Mouse (Mus musculus): ENCODE results near the gene Nmnat2. TPM values are rescaled to one million over a fixed set of nuclear protein-coding genes. Genes with fewer than 3 reads are reported as not detected.

The Nmnat2 gene
- total and polyA plus RNA-seq, 2 experiments, result 0.18 to 0.23 TPM

DNA sequence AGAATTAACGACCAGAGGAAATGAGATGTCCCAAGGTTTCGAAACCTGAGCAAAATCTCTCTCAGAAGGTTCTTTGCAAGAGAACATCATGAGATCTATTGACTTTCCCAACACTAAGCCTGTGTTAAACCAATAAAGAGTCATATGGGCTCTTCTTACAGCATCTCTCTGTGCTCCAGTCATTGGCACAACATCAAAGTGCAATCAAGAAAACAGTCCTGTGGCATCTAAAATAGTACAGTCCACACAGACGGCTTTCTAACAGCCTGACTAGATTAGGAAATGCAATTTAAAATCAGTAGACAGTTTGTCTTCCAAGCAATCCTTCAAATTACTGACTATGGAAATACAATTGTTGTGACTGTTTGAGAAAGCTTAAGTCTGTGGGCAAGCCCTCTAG is 32.2 kb downstream of the Nmnat2 start:
- H3K79me2 ChIP-seq (ENCODE audit: control insufficient read depth, insufficient read depth, low read length), result no peaks in the 10 kb centered on the region
- H3K36me3 ChIP-seq (ENCODE audit: control insufficient read depth, insufficient read depth, low read length), result no peaks in the 10 kb centered on the region
- WGBS, result 53% methylated on average over 3 of the region's 3 CpGs
- TF ChIP-seq POLR2A (IDR thresholded peaks at IDR 0.05; ENCODE audit: extremely low read depth, insufficient read depth, low read length) (no peak), CTCF (IDR thresholded peaks at IDR 0.05; ENCODE audit: low read depth, low read length) (no peak)
- no peaks in the 10 kb centered on the region for H3K27me3 ChIP-seq (ENCODE audit: control insufficient read depth, insufficient read depth, low read length)
- no peak overlapping the region for H3K27ac ChIP-seq (replicated peaks; ENCODE audit: insufficient read depth, low read depth, low read length)
- DNase-seq (ENCODE audit: extremely low read depth, low read depth, low spot score), result no peak
- no peak overlapping the region for H3K9ac ChIP-seq (ENCODE audit: low read depth, low read length)
- H3K4me3 ChIP-seq (ENCODE audit: insufficient read depth, low read depth, low read length), result no peak overlapping the region
- H3K4me1 ChIP-seq (ENCODE audit: control insufficient read depth, insufficient read depth, low read length), result no peaks in the 10 kb centered on the region

DNA sequence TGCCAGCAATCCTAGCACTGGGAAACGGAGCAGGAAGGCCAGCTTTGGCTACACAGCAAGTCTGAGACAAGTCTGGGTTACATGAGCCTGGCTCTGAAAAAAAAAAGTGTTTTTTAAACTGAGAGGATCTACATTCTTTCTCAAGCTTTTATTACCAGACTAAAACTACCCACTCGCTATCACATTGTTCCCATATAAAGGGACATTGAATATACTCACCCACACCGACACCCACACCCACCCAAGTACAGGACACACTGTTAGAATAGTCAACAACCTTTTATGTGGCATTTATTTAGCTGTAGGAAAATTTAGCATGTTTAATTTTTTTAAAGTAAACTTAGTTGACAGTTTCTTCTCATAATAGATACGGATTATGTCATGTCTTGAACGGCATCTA is 35.3 kb downstream of the Nmnat2 start:
- Histone ChIP-seq H3K36me3 (ENCODE audit: control insufficient read depth, insufficient read depth, low read length) (no peaks in the 10 kb centered on the region), H3K4me3 (ENCODE audit: insufficient read depth, low read depth, low read length) (no peak overlapping the region), H3K9ac (ENCODE audit: low read depth, low read length) (no peak overlapping the region), H3K27me3 (ENCODE audit: control insufficient read depth, insufficient read depth, low read length) (no peaks in the 10 kb centered on the region; the same call in 1 of the 2 replicates), H3K79me2 (ENCODE audit: control insufficient read depth, insufficient read depth, low read length) (no peaks in the 10 kb centered on the region), H3K4me1 (ENCODE audit: control insufficient read depth, insufficient read depth, low read length) (no peaks in the 10 kb centered on the region), H3K27ac (replicated peaks; ENCODE audit: insufficient read depth, low read depth, low read length) (no peak overlapping the region)
- WGBS, result 94% methylated on average over 5 of the region's 5 CpGs
- TF ChIP-seq POLR2A (IDR thresholded peaks at IDR 0.05; ENCODE audit: extremely low read depth, insufficient read depth, low read length) (no peak), CTCF (IDR thresholded peaks at IDR 0.05; ENCODE audit: low read depth, low read length) (no peak)
- no peak for DNase-seq (ENCODE audit: extremely low read depth, low read depth, low spot score)

DNA sequence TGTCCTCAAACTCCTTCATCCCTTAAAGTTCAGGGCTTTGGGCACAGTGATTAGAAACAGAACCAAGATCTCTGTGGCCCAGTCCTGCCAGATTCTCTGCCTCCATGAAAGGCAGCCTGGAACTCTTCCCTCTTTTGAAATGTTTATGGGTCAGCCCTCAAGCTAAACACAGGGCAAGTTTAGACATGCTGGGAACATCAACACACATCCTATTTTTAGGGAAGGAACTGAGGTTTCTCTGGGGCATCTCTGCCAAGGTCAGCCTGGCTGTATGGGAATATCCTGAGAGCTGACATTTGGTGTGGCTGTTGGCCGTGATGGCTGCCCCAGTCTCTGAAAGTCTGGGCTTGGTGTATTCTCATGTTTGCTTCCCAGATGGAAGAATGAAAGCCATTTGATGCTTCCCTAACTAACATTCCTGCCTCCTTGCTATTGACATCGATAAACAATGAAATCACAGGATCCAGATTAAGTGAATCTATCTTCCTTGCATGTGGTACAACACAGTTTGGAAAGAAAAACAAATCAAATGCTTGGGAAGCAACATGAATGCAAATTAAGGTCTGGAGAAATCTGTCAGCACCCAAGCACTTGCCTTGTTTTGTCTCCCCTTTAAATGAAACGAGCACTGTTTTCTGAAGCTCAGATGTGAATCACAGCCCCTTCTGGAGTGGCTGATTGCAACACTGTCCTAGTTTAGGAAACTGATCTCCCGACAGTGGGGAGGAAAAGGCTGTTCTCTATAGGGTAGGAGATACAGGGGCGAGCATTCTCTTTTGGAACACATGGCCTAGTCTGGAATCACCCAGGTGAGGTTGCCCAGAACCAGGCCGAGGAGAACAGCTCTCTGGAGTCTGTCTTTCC is 37.7 kb downstream of the Nmnat2 start:
- H3K27me3 ChIP-seq (ENCODE audit: control insufficient read depth, insufficient read depth, low read length), result no peaks in the 10 kb centered on the region; the same call in 1 of the 2 replicates
- H3K36me3 ChIP-seq (ENCODE audit: control insufficient read depth, insufficient read depth, low read length), result no peaks in the 10 kb centered on the region
- no peak overlapping the region for H3K4me3 ChIP-seq (ENCODE audit: insufficient read depth, low read depth, low read length)
- H3K79me2 ChIP-seq (ENCODE audit: control insufficient read depth, insufficient read depth, low read length), result no peaks in the 10 kb centered on the region
- TF ChIP-seq CTCF (IDR thresholded peaks at IDR 0.05; ENCODE audit: low read depth, low read length) (no peak), POLR2A (IDR thresholded peaks at IDR 0.05; ENCODE audit: extremely low read depth, insufficient read depth, low read length) (no peak)
- H3K4me1 ChIP-seq (ENCODE audit: control insufficient read depth, insufficient read depth, low read length), result no peaks in the 10 kb centered on the region
- H3K27ac ChIP-seq (replicated peaks; ENCODE audit: insufficient read depth, low read depth, low read length), result no peak overlapping the region
- peak; percentile 16 for DNase-seq (ENCODE audit: extremely low read depth, low read depth, low spot score)
- 49% methylated on average over 6 of the region's 6 CpGs for WGBS
- H3K9ac ChIP-seq (ENCODE audit: low read depth, low read length), result no peak overlapping the region

DNA sequence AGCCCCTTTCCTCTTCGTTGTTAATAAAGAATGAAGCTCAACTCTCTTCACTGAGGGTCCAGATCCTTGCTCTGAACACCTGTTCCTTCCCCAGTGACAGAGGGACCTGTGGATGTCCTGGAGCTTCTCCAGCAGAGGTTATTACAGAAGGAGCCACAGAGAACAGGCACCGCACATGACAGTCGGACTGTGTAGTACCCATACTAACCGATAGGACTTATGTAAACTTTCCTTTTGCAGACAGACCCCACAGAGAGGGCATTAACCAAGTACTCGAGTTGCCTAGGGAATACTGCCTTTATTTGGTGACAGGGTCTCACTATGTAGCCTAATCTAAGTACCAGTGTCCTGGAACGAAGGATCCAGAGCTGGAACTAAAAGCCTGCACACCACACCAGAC is 39.0 kb downstream of the Nmnat2 start:
- Histone ChIP-seq H3K27ac (replicated peaks; ENCODE audit: insufficient read depth, low read depth, low read length) (no peak overlapping the region), H3K9ac (ENCODE audit: low read depth, low read length) (no peak overlapping the region), H3K27me3 (ENCODE audit: control insufficient read depth, insufficient read depth, low read length) (no peaks in the 10 kb centered on the region; the same call in 1 of the 2 replicates), H3K79me2 (ENCODE audit: control insufficient read depth, insufficient read depth, low read length) (no peaks in the 10 kb centered on the region), H3K36me3 (ENCODE audit: control insufficient read depth, insufficient read depth, low read length) (no peaks in the 10 kb centered on the region), H3K4me3 (ENCODE audit: insufficient read depth, low read depth, low read length) (no peak overlapping the region), H3K4me1 (ENCODE audit: control insufficient read depth, insufficient read depth, low read length) (no peaks in the 10 kb centered on the region)
- TF ChIP-seq CTCF (IDR thresholded peaks at IDR 0.05; ENCODE audit: low read depth, low read length), result no peak
- TF ChIP-seq POLR2A (IDR thresholded peaks at IDR 0.05; ENCODE audit: extremely low read depth, insufficient read depth, low read length), result no peak
- 79% methylated on average over 6 of the region's 6 CpGs for WGBS
- DNase-seq (ENCODE audit: extremely low read depth, low read depth, low spot score), result no peak

DNA sequence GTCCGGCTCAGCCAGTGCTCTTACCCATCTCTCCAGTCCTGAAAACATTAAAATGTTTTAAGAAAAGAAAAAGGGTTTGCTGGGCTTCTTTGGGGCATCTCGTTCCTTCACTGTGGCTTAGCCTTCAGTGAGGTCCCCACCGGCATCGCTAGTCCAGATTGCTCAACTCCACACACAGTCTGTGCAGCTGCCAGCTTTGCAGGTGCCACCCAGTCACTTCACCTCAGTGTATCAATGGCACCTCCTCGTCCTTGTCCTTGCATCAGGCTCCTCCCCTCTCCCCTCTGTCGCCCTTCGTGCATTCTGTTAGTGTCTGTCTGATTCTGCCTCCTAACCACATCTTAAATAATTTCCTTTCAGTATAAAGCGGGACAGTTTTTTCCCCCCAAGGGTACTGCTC is 45.2 kb downstream of the Nmnat2 start:
- H3K9ac ChIP-seq (ENCODE audit: low read depth, low read length), result no peak overlapping the region
- no peak overlapping the region for H3K27ac ChIP-seq (replicated peaks; ENCODE audit: insufficient read depth, low read depth, low read length)
- H3K4me1 ChIP-seq (ENCODE audit: control insufficient read depth, insufficient read depth, low read length), result no peaks in the 10 kb centered on the region
- 70% methylated on average over 8 of the region's 8 CpGs for WGBS
- 0 out of 2 replicates have a peak, but pooled peaks cover 3% of the 10 kb centered on the region for H3K27me3 ChIP-seq (ENCODE audit: control insufficient read depth, insufficient read depth, low read length)
- TF ChIP-seq POLR2A (IDR thresholded peaks at IDR 0.05; ENCODE audit: extremely low read depth, insufficient read depth, low read length), result no peak
- TF ChIP-seq CTCF (IDR thresholded peaks at IDR 0.05; ENCODE audit: low read depth, low read length), result no peak
- H3K79me2 ChIP-seq (ENCODE audit: control insufficient read depth, insufficient read depth, low read length), result no peaks in the 10 kb centered on the region
- no peak for DNase-seq (ENCODE audit: extremely low read depth, low read depth, low spot score)
- no peaks in the 10 kb centered on the region for H3K36me3 ChIP-seq (ENCODE audit: control insufficient read depth, insufficient read depth, low read length)
- H3K4me3 ChIP-seq (ENCODE audit: insufficient read depth, low read depth, low read length), result no peak overlapping the region

All from liver, adult 2 months (tissue).